Mouse (Mus musculus) spleen, embryonic (tissue): Measurements from ENCODE around the gene Zc2hc1c.

Experiments
- CTCF ChIA-PET: fragments of 350-600 bp; sonication (Branson Sonifier 250); formaldehyde crosslinking; loops from one replicate; lab custom pipeline; 2022; lab: Charles Lee

The Zc2hc1c gene

DNA sequence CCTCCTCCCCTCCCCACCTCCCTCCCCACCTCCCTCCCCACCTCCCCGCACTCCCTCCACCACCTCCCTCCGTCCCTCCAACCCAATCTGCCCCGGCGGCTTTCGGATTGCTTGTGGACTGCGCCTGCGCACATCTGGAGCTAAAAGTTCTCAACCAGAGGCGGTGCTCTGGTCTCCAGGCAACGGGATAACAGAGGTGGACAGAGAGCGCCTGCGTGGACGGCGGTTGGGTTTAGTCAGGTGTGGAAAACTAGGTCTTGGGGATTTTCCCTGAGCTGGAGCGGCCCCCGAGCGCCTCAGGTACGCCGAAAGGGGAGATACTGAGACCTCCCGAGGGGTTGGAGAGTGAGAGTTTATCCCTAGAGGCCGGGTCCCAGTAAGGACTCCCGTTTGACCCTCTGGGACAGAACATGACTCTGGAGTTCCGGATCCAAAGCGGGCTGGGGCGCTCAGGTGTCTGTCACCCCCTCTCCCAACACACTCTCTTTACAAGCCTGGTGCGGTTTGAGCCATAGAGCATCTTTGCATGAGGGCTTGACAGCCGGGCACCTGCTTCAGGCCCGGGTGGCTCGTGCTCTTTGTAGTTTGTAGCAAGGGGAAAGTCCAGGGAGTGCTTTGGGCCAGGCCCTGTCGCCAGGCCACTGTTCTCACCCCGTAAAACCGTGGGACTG lies at the start of gene Zc2hc1c:
Gene Zc2hc1c, plus strand, starts transcription at position 106 of the 671 bp plus-strand sequence.
- CTCF ChIA-PET = no interaction called here

DNA sequence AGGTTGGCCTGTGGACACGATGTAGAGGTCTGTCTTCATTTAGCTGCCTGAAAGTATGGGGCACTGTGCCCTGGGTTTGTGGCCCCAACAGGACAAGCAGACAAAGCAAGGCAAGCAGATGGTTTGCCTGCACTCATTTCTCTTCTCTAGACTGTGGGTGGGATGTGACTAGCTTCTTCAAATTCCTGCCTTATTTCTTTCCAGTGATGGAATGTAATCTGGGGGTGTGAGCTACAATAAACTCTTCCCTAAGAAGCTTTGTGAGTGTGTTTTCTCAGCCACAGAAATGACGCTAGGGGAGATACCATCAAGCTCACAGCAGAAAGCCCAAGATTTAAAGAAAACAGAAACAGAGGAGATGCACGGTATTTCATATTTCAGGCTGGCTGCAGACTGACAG lies 36.3 kb upstream of the Zc2hc1c start:
- CTCF ChIA-PET = interaction anchor here (0.7 kb wide), 1 partner anchor 121 kb away, joined by 3 read pairs; no protein-coding TSS in a partner anchor

DNA sequence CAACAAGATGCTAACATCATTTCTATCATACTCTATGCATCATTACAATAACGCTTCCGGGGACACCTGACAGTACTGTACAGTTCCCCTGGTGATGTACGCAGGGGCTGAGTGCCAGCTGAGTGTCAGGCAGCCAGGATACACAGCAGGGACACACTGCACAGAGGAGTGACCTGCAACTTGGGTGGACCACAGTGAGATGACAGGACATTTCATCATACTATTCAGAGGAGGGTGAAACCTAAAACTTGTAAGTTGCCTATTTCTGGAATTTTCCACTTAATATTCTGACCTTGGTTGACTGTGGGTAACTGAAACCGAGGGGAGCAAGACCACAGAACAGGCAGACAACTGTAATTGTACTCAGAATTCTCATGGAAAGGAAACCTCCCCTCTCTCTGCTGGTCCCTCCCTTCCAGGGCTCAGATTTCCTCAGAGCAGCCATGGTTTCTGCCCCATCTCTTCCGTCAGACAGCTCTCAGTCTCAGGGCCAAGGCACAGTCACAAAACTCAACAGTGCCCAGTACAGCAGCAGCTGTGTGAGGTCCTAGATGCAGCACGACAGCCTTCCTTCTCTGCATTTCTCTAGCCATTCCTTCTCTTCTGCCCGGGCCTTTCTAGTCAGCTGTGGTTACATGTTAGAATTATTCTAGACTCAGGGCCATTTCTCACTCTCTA lies 32.2 kb upstream of the Zc2hc1c start:
- CTCF ChIA-PET = interaction anchor here (1.1 kb wide), 1 partner anchor 38 kb away, joined by 3 read pairs; no protein-coding TSS in a partner anchor

DNA sequence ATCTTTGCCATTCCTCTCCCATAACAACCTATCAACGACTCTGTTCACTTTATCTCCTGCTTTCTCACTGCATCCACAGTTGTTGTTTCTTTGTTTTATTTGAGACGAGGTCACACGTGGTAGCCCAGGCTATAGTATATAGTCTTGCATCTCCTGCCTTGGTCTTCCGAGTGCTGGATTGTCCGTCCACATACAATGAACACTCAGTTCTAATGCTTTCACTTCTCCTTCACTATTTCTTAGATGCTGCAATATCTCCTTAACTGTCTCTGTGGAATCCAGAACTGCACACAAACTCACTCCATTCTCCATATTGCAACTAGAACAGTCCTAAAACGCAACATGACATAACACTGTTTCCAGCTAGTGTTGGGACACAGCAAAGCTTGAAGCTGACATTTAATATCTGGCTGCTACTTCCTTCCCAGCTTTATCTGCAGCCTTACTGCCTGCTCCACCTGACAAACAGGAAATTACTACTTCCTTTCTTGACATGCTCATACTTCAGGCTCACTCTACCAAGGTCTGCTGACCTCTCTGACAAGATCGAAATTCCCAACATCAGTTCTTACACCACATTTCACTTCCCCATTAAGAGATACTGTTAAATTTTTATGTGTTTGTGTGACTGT lies 31.3 kb upstream of the Zc2hc1c start:
- CTCF ChIA-PET = interaction anchor here (1.1 kb wide), 1 partner anchor 39 kb away, joined by 3 read pairs; no protein-coding TSS in a partner anchor

DNA sequence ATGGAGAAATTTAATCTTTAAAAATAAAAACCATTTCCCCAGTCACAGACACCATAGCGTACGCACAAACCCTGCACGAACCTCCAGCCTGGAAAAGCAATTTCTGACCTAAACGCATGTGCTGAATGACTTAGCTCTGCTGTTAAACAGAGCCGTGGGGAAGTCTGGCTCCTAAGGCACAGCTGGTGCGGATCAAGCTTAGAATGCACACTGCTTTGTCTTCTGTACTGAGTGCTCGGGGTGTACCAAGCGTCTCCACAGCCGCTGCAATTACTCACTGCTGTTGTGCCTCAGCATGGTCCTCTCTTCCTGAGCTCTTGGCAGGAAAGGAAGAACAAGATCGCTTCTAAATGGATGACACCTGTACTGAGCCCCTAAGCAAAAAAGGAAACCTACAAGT lies 25.9 kb upstream of the Zc2hc1c start:
- CTCF ChIA-PET = no interaction called here

DNA sequence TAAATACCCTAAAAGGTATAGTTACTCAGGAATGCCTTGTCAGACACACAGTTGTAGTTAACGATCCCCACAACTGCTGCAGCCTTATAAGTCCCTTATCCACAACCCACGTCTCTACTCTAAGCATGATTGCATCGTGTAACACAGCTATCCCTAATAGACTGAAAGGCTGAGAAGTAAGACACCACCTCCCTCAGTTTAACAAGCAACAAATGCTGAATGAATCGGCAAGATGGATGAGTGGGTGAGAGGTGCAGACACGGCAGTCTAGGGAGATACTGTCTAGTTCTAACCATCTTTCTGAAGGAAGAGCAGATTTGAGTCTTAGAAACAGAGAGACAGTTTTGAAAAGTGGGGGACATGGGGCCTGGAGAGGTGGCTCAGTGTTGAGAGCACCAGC lies 25.2 kb upstream of the Zc2hc1c start:
- CTCF ChIA-PET = no interaction called here

DNA sequence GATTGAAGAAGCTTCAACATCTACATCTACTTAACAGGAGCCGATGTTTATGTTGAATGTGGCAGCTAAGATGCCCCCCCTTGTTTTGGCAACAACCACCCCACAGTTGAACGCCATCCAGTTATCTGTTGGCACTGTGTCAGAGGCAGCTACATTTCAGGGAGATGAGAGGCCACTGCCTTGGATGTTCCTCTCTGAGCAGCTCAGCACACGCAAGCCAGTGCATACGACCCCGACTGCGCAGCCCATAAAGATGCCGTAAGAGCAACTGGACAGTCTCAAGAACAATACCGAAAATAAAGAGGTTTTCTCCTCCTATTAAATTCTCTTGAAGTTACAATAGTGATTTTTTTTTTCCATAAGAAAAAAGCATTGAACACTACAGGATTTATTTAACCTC lies 23.9 kb upstream of the Zc2hc1c start:
- CTCF ChIA-PET = no interaction called here

DNA sequence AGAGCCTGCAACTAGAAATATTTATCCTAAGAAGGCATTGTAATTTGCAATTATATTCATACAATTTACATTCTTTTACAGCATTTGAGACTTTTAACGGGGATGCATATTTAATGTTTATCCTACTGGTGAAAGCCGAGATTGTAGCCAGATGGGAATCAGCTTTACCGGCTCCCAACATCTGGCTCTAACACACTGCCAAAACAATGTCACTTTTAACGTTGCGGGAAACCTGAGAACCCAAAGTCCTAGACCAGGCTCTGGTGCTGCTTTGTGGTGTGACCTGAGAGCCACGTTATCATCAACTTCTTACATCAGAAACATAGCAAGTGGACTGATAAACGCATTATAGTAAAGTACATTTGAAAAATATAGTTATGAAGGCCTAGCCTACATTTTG lies 23.5 kb upstream of the Zc2hc1c start:
- CTCF ChIA-PET = no interaction called here

DNA sequence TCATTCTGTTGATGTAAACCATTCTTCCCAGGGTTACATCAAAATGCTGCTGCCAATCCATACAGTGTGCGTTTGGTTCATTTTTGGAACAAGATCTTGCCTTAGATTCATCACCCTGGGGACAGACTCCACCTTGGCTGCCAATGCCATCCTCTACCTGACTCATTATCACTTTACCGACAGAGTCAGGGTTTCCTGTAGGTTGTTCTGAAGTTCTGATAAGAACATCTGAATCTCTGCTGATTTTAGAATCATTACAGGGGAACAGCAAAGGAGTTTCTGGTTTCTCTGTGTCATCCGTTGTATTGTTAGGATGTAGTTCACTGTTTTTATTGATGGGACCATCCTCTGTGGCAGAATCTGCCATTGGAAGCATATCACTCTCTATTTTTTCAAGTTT lies 22.1 kb upstream of the Zc2hc1c start:
- CTCF ChIA-PET = no interaction called here

DNA sequence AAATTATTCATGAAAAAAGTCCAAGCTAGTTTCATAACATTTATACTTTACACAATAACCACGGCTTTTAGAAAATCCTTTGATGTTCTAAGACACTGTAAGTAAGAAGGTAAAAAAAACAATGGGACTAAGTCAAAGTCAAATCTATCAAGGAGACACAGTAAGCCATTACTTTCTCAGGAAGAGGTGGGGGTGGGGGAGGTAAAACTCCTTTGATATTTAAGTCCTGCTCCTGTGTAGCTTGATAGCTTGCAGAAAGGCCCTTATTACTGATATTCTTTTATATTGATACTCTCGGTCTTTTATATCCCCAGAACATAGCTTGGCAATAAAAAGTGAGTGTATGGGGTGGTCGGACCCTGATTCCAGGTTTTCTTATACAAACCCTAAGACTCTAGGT lies 18.6 kb upstream of the Zc2hc1c start:
- CTCF ChIA-PET = no interaction called here

DNA sequence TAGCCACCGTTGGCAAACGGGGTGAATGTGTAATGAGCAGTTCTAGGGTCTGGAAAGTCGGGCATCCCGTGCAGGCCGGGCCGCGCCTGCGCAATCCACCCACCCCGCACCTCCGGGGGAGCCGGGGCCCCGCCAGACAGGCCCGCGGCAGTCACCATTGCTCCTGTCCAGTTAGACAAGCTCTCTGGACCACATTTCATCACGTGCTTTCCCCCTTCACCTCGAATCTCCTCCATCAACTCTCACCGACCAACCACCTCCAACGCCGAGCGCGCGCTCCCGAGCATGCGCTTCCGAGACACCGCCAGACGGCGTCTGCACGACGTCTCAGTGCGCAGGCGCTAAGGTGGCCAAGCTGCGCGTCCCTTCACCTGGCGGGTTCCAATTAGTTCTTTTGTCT lies 18.1 kb upstream of the Zc2hc1c start, which contains the start of gene Mlh3:
Gene Mlh3, minus strand, starts transcription at position 281 of the 400 bp plus-strand sequence.
- CTCF ChIA-PET = no interaction called here

DNA sequence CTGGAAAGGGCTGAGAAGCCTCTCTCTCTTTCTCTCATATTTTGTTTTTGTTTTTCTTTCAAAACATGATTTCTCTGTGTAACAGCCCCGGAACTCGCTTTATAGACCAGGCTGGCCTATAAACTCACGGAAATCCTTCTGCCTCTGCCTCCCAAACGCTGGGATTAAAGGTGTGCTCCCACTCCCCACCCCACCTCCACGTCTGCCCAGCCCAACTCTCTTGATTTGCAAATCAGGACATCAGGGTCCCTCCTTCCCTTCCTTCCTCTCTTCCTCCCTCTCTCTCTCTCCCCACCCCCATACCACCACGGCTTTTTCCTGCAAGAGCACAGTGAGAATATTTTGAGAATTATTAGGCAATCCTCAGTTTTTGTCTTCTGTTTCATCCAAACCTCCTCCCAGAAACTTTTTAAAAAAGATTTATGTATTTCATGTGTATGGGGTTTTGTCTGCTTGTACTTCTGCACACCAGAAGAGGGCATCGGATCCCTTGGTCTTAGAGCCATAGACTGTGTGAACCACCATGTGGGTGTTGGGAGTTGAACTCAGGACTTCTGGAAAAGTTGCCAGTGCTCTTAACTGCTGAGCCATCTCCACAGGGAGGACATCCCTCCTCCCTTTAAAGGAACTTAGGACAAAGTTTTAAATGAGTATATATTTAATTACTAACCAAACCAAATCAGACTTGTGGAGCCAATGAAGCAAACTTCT lies 17.1 kb upstream of the Zc2hc1c start:
- CTCF ChIA-PET = no interaction called here

DNA sequence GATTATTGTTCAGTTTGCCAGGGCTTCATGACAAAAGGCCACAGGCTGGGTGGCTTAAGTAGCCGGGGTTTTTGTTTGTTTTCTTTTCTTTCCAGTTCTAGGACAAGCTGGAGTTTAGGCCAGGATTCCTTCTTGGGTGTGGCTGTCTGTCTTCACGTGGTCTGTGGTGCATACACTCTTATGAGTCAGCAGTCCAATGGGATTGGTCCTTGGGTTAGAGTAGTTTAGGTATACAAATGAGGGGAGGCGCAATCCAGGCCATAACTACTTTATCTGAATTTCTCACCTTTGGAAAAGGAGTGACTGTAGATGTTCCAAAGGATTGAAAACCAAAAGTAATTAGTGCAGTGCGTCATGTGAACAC lies 16.6 kb upstream of the Zc2hc1c start:
- CTCF ChIA-PET = no interaction called here

DNA sequence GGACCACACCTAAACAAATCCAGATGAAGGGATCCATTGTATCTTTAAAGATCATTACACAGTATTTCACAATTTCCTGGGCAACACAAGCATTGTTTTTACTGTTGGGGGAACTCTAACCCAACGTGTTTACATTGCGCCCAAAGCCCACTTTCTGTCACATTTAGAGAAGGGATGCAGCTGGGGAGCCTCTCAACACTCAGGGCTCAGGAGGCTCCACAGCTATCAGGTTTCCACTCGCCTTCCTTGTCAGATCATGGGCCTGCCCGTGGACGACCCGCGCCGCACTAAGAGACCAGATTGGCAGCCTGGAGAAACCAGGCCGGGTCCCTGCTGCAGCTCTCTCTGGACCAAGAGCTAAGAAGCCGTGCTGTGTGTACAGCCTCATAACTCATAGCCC lies 14.9 kb upstream of the Zc2hc1c start:
- CTCF ChIA-PET = no interaction called here

DNA sequence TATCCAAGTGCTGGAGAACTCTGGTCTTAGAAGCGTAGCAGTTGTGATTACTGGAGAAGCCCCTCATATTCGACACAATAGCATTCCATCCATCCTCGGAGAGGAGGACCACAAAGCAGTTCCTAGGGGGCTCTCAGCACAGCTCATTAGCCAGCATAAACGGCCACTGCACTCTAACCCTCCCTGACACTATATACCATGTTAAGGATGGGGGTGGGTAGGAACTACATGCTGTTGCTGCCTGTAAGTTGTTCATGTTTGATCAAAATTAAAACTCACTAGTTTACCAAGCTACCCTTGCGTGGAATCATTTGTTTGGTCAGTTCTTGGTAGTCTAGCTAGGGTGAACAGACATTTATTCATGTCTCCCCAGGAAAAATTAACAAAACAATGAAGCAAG lies 12.1 kb upstream of the Zc2hc1c start:
- CTCF ChIA-PET = interaction anchor here (0.6 kb wide), 1 partner anchor 1177 kb away, joined by 4 read pairs; no protein-coding TSS in a partner anchor

DNA sequence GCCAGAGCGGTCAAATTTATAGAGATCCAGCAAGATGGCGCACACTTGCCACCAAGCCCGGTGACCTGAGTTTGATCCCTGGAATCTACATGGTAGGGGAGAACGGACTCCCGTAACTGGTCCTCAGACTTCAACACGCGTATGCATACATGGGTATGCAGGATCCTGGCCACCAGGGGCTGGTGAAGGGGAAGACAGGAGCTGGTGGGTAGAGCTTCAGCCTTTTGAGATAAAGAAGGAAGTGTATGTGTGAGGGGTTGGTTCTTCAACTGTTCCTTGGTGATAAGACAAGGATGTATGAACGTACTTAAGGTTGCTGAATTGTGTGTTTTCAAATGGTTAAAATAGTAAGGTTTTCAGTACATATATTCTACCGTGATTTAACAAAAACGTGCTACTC lies 9.5 kb upstream of the Zc2hc1c start:
- CTCF ChIA-PET = interaction anchor here (0.8 kb wide), 1 partner anchor 41 kb away, joined by 4 read pairs; no protein-coding TSS in a partner anchor

DNA sequence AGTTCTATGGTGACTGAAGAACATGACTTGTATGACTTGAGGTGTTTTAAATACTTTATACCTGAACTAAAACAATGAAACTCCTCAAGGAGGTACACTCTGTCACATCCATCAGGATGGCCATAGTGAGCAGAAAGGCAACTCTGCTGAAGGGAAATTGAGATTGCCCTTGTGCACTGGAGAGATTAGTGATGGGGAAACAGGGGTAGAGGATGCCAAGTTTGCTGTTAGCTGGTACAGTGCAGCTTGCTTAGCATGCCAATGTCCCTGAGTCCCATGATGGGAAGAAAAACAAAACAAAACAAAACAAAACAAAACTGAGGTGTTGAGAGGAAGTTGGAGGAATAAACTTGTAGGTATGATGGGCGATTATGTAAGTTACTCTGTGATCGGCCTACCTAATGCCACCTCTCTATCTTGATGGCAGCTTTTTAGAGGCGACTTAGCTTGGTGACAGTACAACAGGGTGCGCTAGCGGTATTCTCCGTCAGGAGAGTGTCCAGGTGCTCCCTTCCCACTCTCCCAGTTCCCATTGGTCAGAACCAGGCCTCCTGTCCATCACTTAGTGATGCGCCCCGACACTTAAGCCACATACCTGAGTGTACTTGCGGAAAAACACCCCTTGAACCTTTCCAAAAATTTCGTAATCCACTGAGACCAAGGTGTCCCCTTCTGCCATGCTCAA lies 8.9 kb upstream of the Zc2hc1c start:
- CTCF ChIA-PET = interaction anchor here (0.8 kb wide), 2 partner anchors 29 to 41 kb away, joined by 4 read pairs; no protein-coding TSS in a partner anchor

DNA sequence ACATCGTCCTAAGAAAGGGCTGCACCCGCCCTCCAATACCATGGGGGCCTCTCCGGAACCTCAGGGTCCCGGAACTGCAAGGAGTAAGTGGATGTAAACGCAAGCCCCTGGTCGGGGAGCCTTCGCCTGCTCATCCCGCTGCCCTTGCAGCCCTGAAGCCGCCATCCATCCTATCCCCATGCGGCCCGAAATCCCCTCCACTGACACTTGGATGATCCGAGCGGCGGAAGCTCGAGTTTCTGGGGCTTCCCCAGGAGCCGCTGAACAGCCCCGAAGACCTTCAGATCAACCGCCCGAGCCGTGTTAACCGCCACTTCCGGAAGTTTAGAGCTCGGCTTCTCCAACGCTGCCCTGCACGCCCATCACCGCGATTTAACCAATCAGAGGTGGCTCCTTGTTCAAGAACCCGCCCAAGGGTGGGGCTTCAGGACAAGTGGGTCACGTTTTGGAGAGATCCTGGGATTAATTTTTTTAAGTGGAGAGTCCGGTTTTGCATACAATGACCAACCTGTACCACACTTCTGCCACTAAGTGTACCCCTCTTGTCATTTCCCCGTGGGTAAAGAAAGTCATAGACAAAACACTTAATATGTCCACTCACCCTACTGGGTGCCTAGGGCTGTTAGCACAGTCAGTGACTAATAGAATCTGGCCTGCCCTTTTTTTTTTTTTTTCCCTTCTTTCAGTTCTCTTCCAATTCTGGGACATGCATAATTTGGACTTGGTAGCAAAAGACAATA lies 8.1 kb upstream of the Zc2hc1c start:
- CTCF ChIA-PET = interaction anchor here (0.6 to 1.1 kb wide), 7 partner anchors 25 to 317 kb away, joined by 3 to 17 read pairs (median 4); no protein-coding TSS in a partner anchor

DNA sequence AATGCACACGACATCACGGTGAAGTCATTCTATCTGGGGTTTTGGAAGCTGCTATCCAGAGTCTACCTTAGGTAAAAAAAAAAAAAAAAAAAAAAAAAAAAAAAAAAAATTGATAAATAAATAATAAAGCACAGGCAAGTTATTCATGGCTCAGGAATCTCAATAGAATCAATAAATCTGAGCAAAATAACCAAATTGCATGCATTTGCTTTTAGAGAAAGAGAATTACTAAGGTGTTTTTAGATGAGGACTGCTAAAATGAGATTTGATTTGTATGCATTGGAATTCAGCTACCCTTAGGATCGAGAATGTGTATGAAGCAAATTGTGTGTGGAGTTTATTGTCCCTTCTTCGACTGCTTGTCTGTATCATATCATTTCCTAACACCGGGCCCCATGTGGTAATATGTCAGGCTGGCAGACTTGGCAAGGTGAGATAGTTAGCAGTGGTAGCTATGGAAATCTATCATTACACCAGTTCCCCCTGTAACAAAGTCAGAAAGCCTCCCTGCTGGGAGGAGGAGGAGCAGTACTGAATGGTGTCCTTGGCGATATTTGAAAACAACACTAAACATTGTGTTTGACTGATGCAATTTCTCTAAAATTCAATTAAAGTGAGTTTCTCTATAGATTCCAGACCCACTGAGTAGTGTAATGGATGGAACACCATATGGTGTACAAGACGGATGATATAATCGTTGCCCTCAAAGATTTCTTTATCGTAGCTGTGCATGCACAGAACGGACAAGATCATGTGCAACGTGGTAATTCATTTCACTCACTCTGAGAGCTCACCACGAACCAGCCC lies 7.3 kb upstream of the Zc2hc1c start:
- CTCF ChIA-PET = interaction anchor here (0.5 to 1.1 kb wide), 7 partner anchors 19 to 316 kb away, joined by 3 to 17 read pairs (median 4); no protein-coding TSS in a partner anchor
